Mouse (Mus musculus) right cerebral cortex, postnatal 10 days (tissue): ENCODE results near the gene Vars.
"Not testable (repeated sequence)": the region's sequence is repeated elsewhere in the genome, so short reads cannot be mapped to it uniquely, and the experiment has no call there.

ENCODE experiments used
- DNase-seq, 2 experiments: peaks; one replicate each; pipeline ENCODE4 v3.0.0; 2021; ENCODE audit warnings: low spot score in 2 of 2

Gene Vars

DNA sequence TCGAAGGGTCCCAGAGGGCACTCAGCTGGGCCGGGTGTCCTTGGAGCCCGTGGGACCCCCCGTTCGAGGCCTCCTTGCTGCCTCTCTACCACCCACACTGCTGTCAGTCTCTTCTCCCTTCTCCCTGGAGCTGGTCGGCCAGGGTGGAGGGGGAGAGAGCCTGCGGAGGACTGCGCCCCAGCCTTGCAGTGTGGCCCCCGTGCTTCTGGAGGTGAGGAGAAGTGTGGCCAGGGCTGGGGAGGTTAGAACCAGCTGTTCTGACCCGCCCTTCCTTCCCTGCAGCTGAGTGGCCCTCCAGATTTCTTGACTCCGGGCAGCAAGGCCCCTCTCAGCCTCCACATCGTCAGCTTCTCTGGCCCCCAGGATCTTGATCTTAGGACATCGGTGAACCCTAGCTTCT is 23.5 kb downstream of the Vars start:
- DNase-seq: no peak

DNA sequence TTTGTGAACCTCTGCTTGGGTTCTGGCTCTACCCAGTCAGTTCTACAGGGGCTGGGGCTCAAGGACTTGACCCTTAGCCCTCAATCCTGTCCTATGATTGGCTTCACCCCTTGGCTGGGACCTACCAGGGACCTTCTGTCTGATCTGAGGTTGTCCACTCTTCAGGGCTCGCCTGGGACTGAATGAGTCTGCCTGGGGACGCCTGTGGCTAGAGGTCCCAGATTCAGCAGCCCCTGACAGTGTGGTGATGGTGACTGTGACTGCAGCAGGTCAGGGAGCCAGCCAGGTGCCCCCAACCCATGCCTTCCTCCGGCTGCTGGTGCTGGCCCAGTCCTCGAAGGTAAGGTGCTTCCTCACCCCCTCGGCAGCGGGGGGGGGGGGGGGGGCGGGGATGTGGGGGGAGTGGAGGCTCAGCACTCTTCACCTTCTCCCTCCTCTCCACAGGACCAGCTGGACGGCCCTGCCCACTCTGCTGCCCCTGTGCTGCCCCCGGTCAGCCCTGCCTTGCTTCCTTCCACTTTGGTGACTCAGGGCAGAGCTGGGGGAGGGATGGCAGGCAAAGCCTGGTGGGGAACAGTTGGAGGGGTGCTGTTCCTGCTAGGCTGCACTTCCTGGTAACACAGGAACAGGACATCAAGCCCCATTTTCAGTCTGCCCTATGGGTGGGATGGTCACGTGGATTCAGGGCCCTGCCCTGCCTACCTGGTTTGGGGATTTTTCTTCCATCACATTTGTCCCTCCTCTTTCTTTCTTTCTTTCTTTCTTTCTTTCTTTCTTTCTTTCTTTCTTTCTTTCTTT is 24.1 kb downstream of the Vars start:
- peak; percentile 29 to 36 for DNase-seq

DNA sequence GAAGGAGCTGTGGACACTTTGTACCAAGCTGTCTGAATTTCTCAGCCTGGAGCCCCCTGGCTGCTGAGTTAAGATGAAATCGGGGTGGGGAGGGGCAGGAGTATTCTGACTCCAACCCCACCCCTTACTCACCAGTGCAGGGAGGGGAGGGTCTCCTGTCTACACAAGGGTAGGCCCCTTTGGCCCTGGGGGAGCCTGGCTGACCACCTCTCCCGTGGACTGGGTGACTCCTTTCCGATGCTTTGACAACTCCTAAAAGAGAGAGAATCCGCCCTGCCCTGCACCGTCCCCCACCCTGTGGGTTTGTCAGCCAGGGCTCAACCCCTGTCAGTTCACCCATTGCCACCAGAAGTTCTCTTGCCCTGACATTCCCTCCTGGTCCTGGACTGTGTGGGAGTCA is 25.4 kb downstream of the Vars start:
- no peak for DNase-seq

DNA sequence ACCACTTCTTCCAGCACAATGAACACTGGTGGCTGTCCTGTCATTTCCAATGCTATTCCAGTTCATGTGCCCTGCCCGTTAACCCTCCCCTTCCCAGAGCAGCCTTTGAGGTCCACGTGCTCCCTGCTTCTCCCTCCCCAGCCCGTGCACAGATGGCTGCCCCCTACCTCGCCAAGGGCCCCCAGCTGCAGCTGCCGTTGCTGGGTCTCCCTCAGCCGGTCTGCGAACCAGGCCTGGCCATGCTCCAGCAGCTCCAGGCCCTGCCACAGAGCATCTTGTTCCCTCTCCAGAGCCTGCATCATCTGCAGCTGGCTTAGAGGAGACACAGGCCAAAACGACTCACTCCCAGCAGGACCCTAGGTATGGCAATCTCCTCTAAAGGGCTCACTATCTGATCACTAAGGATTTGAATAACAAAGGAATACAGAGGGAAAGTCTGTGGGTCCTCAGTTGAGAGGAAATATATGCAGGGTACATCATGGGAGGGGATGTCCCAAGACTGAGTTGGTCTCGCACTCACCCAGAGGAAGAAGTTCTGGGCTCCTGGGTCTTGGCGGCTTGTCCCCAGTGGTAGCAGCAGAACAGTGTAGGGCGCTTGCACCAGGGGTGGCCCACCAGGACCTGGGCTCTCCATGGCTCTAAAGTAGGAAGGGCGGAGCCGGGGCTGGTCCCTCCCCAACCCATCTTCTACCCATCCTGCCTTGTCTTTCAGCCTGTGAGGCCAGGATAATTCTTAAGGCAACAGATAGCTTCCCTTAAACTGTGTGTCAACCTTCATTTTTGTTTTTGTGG is 26.7 kb downstream of the Vars start, which contains the start of gene Sapcd1:
Gene Sapcd1, minus strand, starts transcription at position 740 of the 792 bp plus-strand sequence.
- peak; percentile 78 to 80 for DNase-seq

DNA sequence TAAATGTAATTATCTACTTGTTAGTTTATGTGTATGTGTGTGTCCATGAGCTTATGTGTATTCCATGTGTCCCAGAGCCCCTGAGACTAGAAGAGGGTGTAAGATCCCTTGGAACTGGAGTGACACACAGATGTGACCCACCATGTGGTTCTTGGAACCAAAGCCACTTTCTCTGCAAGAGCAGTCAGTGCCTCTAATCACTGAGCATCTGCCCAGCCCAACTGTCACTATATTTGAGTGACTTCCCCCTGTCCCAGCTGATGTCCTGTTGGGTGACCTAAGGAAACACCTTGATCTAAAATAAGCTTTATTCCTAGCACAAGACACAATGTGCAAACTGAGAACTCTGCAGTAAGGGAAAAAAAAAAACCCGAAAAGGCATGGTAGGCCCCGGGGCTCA is 27.5 kb downstream of the Vars start:
- no peak for DNase-seq

DNA sequence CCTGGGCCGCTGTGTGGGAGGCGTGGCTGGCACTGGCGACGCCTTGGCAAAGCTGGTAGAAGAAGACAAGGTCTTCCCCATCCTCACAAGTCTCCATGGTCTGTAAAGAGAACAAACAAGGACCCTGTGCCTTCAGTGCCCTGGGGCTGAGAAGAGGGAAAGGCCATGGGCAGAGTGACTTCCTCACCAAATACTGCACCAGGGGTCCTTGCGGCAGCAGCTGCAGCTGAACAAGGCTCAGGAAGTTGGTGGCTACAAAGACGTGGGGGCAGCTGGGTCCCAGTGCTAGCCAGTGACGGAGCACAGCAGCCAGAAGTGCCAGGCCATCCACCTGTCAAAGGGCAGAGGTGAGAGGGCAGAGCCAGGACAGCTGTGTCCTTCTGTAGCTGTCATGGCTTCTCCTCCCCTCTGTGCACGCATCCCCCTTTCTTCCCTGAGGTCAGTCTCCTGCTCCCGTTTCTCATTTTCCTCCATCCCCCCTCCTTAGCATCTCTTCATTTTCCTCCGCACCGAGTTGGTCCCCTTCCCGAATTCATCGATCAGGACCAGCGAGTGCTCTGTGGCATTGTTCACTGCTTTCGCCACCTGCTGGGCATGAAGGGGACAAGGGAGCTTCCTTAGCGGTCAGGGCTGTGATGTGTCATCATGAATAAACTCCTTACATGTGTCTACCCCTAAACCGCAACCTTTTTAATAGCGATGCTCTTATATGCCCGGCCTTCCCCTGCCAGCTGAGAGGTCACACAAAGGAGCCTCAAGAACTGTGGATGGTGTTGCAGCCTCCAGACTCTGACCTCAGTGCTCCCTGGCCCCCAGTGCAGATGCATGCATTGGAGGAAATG is 29.1 kb downstream of the Vars start:
- DNase-seq: peak in 1 of 2 experiments; percentile 36

DNA sequence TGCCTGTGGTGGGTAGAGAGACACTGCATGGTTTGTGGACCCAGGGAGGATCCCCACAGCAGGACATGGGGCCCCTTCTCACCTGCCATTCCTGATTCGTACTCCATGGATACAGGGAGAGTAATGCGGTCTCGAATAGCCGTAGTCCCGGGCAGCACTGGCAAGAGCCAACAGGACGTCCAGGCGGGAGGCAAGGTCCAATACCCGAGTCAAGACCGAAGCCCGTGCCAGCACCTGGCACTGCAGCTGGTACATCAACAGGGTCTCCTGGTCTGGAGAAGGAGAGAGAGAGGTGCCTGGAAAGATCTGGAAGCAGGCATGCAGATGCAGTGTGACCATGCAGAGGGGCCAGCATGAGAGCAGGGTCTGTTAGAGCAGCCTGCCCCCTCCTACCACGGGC is 30.5 kb downstream of the Vars start:
- DNase-seq: no peak

DNA sequence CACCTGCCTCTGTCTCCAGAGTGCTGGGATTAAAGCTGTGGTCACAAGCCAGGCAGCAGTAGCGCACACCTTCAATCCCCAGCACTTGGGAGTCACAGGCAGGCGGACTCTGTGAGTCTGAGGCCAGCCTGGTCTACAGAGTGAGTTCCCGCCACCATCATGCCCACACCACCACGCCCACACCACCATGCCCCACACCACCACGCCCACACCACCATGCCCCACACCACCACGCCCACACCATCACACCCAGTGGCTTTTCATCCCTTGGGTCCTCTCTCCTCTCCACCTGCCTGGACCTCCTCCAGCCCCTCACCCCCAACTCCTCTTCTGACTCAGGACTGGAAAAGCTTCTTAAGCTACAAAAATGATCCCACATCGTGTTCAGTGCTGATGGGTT is 31.1 kb downstream of the Vars start:
- DNase-seq: peak in 1 of 2 experiments; percentile 23

DNA sequence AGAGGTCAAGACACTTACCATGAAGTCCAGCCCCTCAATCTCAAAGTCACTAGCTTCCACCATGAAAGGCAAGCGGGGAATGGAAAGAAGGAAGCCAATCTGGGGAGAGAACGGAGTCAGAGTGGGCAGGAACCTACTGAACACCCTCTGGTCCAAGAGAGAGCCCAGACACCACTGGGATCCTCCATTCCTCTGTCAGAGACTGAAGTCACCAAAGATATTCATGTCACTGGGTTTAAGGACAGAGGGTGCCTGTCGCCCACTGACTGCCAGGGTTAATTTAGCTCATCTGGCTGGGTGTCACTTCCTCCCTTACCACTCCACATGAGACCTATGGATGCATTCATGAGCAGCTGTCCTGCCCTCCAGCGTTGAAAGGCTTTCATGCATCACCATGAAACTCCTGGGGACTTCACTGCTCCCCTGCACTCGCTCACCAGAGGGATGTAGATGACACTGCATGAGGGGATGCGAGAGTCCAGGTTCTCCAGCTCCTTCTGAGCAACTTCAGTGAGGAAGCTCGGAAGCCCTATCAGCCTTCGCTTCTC is 31.6 kb downstream of the Vars start:
- DNase-seq: peak; percentile 19

DNA sequence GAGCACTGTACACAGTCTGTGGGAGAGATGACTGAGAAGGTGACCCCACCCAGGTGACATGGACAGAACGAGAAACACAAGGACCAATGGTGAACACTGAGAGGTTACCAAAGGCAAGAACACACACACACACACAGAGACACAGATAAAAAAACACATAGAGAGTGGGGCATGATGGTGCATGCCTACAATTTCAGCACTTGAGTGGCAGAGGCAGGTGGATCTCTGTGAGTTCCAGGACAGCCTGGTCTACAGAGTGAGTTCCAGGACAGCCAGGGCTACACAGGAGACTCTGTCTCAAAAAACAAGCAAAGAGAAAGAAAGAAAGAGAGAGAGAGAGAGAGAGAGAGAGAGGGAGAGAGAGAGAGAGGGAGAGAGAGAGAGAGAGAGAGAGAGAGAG is 32.9 kb downstream of the Vars start:
- not testable (repeated sequence) for DNase-seq

DNA sequence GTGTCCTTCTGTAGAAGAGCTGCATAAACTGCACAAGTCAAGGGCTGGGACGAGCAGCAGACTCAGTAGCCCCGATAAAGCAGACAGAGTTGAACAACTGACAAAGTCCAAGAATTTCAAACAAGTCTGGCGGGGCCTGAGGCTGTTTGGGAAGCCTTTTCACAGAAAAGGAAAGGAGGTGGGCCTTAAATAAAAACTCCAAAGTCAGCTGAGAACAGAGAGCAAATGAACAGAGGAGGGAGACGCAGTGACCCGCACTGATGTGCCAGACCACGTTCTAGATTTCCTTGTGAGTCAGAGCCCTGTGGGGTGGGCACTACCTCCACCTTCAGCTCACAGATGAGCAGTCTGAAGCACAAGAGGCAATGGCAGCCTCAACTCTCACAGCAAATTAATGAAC is 34.1 kb downstream of the Vars start:
- no peak for DNase-seq

DNA sequence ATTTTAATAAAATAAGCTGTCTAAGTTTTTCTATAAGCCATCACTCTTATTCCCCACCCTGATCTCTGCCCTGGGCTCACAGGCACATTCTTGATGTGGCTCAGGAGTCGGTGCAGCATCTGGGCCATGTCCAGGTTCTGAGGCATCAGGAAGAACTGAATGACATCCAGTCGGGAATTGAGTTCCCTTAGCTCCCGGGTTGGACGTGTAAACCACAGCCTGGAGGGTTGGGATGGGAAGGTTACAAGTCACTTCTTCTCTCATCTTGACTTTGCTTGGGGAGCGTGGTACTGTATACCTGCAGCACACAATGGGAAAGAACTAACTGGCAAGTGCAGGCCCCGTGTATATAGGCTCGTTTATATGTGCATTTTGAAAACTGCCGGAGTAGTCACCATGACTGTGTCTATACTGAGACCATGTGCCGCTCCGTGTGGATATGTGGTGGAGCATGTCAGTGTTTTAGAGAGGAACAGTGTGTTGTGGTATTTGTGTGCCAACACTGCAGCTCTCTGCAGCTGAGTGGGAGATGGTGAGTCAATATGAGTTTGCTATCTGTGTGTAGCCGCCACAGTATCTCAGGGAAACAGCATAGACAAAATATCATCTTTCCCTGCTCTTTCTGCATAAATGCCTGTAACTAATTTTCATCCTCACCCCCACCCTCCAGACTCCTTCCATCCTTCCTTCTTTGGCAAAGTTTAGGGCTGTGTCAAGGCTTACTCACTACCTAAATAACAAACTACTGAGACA is 38.5 kb downstream of the Vars start:
- no peak for DNase-seq

DNA sequence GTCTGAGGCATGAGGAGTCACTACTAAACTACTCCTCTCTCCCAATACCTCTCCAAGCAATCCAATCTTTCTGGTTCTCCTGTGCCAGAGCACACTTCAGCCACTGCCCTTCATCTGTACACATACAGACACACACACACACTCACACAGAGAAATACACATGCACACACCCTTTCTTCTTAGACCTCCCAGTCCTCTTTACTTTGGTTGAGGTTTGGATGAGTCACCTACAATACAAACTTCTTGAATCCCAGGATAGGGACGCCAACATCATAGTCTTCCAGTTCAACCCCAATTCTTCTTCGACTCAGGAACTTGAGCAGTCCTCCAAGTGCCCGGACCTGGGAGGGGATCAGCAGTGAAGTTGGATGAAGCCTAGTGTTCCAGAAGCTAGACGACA is 43.0 kb downstream of the Vars start:
- no peak for DNase-seq

DNA sequence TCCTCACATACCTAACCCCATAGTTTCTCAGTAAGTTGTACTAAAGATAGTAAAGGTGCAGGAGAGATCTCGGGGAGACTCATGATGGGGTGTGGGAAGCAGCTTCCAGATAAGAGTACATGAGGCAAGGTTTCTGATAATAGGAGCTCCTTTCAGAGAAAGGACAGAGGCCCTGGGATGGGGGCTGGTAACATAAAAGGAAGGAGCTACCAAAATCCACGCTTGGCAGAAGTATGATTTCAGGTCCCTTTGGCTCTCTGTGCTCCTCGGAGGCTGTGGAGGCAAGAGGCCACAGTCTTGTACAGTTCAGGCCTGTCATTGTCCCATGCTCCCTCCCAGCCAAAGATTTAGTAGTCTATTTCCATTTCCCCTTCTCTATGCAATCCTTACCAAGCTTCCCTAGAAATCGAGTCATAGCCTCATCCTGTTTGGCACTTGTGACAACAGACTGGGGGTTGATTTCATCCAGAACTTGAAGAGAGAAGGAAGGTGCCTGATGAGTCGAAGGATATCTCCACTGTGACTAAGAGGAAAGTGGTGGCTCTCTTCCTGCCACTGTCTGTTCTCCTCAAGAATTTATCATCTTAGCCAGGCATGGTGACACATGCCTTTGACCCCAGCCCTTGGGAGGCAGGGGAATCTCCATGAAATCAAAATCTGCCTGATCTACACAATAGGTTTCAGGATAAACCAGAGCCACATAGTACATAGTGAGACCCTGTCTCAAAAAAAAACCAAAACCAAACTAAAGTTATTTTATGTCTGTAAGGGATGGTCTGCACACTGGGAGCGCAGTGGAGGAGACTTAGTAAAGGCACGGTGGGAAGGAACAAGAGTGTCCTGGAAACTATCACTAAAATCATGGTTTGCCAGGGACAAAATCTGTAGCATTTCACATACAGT is 44.4 kb downstream of the Vars start:
- no peak for DNase-seq

DNA sequence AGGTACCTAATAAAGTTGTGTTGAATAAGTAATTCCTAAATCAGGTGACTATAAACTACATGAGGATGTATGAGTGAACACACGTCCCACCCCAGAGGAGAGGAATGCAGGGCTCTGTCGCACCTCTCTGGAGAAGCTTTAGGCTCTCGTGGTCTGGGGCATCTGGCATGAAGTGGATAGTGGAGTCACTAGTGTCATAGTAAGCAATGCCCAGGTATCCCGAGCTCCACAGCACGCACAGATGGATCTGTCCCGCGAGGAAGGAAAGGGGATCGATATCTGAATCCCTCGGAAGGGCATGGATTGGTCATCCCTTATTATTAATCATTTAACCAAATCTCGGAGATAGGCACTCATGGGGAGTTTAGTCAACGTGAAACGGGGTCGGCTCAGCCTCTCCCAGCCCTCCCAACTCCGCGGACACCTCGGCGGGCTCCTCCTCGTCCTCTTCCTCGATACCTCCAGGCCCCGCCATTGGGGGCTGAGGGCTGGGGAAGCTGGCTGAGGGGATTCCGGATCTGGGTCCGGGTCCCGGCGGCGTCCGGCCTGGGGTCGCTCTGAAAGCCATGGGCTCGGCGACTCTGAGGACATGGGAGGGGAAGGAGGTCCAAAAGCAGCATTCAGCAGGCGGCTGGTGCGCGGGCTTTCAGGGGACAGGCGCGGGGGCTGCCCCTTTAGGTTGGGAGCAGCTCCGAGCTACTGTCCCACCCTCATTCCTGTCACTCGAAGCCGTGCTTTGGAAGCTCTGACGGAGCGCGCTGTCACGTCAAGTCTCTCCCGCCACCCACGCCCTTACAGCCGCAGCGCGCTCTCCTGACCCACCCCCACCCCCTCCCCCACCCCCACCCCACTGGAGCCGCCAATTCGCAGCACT is 45.3 kb downstream of the Vars start:
- DNase-seq: no peak

DNA sequence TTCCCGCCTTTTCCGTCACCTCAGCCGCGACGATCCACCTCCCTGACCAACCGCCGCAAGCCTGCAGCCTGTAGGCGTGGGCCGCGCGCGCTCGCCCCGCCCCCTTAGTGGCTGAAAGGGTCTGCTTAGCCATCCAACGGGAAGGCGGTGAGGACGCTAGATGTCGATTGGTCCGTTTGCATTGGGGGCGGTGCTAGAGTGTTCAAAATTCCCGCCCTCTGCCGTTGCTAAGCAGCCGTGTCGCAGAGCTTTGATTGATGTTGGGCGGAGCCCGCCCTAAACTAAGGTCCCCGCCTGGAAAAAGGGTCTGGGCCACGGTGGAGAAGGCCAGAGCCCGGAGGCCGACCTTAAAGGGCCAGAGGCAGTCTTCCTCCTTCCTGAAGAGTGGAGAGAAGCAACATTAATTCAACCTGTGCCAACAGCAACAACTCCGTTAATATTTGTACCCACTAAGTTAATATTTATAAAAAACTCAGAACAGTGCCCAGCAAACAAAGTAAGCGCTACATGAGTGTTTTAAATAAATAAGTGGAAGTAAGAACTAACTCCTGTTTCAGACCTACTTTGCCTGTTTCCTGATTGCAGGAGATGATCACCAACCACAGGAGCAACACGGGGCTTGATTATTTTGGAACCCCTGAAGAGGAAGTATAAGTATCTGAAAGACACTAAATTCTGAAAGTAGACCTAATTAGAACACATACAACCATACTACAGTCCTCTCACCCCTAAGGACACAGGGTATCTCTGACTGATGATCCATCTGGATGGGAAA is 46.1 kb downstream of the Vars start, which contains the start of gene Msh5:
Gene Msh5, minus strand, starts transcription at position 65 of the 775 bp plus-strand sequence.
- peak; percentile 97 to 98 for DNase-seq

DNA sequence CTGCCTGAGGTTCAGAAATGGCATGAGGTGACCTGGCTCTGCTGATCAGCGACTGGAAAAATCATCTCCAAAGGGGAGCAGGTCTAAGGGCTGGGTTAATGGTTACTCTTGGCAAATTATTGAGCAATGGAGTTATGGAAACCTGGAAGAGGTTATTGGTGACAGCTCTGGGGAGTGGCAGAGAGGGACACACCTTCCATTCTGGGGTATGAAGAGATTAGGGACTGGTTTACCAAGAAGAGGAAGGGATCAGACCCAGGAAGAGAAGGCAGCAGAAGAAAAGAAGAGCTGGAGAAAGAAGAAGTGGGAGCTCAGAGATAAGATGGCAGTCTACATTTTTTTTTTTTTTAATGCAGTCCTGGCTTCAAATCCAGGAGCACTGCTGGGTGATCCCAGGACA is 46.9 kb downstream of the Vars start:
- DNase-seq: no peak
